Mouse (Mus musculus) heart, embryonic 12.5 days (tissue): ENCODE data around the gene Coq6. TPM values are rescaled to one million over a fixed set of nuclear protein-coding genes. Genes with fewer than 3 reads are reported as not detected.

Experiments used
- ATAC-seq: fragments of 200-750 bp; cut with Nextera tagmentation; 2 replicates; pipeline ENCODE4 v1.8.0; 2017; ENCODE audit warnings: moderate TSS enrichment, moderate library complexity; ENCODE audit not compliant: insufficient number of reproducible peaks, low FRiP score
- H3K27ac ChIP-seq: fragments of 300-500 bp; sonication (generic); 2 replicates; pipeline ENCODE4 v1.5.1; 2016; ENCODE audit warnings: mild to moderate bottlenecking, moderate library complexity; ENCODE audit not compliant: poor library complexity, severe bottlenecking
- H3K27me3 ChIP-seq: fragments of 300-500 bp; sonication (generic); replicated peaks from 2 replicates; pipeline ENCODE4 v1.6.1; 2016; ENCODE audit warnings: mild to moderate bottlenecking, moderate library complexity
- H3K36me3 ChIP-seq: fragments of 300-500 bp; sonication (generic); 2 replicates; pipeline ENCODE4 v1.6.1; 2016; ENCODE audit warnings: mild to moderate bottlenecking, moderate library complexity
- H3K4me1 ChIP-seq: fragments of 300-500 bp; sonication (generic); replicated peaks from 2 replicates; pipeline ENCODE4 v1.6.1; 2016; ENCODE audit warnings: mild to moderate bottlenecking
- H3K4me2 ChIP-seq: fragments of 300-500 bp; sonication (generic); 2 replicates; pipeline ENCODE4 v1.6.1; 2016; ENCODE audit warnings: mild to moderate bottlenecking, moderate library complexity
- H3K4me3 ChIP-seq: fragments of 300-500 bp; sonication (generic); 2 replicates; pipeline ENCODE4 v1.5.1; 2016; ENCODE audit warnings: mild to moderate bottlenecking
- H3K9ac ChIP-seq: fragments of 300-500 bp; sonication (generic); 2 replicates; pipeline ENCODE4 v1.6.1; 2016; ENCODE audit warnings: mild to moderate bottlenecking, moderate library complexity
- H3K9me3 ChIP-seq: fragments of 300-500 bp; sonication (generic); replicated peaks from 2 replicates; pipeline ENCODE4 v1.6.1; 2016; ENCODE audit warnings: mild to moderate bottlenecking, moderate library complexity
- WGBS: fragments of 180-500 bp; shearing (Covaris S2); methylation state at CpG from one replicate; pipeline ENCODE4 v1.1.7; 2016; 5-methylcytosine and 5-hydroxymethylcytosine counted together
- polyA plus RNA-seq: library from polyadenylated mRNA; unstranded; fragments of >200 nt; fragmentation: Nextera tagmentation; extraction: Ambion mirVana; gene quantifications from 2 replicates; pipeline ENCODE4 v1.2.1, GENCODE M21; 2016

Gene Coq6
- polyA plus RNA-seq, 1 experiment from 2014 or later = 59.2 TPM

DNA sequence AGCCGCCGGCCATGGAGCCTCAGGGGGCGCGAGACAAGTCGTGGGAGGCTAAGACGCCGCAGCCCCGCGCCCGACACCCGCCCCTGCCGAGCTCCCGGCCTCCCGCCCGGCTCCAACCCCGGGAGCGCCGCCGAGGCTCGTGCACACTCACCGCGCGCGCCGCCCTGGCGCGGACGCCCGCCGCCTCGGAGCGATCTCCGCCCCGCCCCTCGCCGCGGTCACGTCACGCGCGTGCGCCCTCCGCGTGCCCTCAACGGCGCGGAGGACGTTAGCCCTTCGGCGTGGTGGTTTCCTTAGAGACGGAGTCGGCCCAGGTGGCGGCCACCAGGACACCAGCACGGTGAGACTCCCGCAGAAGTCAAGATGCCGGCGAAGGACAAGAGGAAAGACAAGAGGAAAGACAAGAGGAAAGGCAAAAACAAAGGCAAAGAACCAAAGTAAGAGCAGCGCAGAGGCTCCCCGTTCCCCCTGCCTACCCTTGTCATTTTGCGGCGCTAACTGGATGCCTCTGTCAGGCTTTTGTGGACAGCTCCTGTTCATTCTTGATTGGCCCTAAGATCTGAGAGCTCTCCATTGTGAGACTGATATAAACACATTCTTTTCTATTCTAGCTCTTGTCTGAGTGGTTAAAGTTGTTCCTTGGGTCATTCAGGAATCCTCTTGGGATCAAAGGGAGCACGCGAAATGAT lies 47.5 kb downstream of the Coq6 start, which contains the start of the genes Entpd5 and Bbof1:
TSS of gene Entpd5 (minus strand) at position 211 of the 689 bp plus-strand sequence.
TSS of gene Bbof1 (plus strand) at position 253 of the 689 bp plus-strand sequence.
- peak within 1 kb of the TSS; percentile 82 for H3K27ac ChIP-seq
- H3K27me3 ChIP-seq = no peaks in the 10 kb centered on the region
- peak within 1 kb of the TSS; percentile 93 for H3K4me2 ChIP-seq
- peak within 1 kb of the TSS; percentile 87 for H3K9ac ChIP-seq
- H3K9me3 ChIP-seq = no peaks in the 10 kb centered on the region
- H3K4me3 ChIP-seq = peak within 1 kb of the TSS; percentile 78
- ATAC-seq = peak; percentile 94
- no peaks in the 10 kb centered on the region for H3K36me3 ChIP-seq
- WGBS = 2% methylated on average over 53 of the region's 63 CpGs
- H3K4me1 ChIP-seq = peaks cover 8% of the 10 kb centered on the region

DNA sequence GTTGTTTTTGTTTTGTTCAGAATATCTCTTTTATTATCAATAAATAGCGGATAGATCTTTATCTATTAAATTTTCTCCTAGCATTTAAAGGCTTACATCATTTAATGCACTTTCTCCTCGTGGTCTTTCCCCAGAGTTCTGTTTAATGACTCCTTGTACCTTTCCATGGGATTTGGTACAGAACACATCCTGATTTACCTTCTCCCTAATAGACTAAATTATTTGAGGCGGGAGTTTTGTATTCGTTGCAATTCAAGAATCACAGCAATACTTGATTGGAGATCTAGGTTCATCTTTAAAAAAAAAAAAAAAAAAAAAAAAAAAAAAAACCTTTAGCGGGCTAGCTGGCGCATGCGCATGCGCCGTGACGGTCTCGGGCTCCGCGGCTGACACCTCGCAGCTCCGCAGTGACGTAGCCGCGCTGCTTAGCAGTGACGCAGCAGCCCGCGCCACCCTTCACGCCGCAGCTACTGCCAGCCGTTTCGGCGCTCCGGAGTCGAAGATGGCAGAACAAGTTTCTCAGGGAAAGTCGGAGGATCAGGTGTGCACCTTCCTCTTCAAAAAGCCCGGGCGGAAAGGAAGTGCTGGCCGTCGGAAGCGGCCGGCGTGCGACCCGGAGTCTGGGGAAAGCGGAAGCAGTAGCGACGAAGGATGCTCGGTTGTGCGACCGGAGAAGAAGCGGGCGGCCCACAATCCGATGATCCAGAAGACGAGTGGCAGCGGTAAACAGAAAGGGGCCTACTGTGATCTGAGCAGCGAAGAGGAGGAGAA lies 55.6 kb downstream of the Coq6 start, which contains the start of gene Rnf113a2:
TSS of gene Rnf113a2 (plus strand) at position 363 of the 771 bp plus-strand sequence.
- Histone ChIP-seq H3K4me2 (peak within 1 kb of the TSS; percentile 82), H3K36me3 (no peaks in the 10 kb centered on the region), H3K4me1 (peaks cover 5% of the 10 kb centered on the region), H3K27ac (peak within 1 kb of the TSS; percentile 51), H3K27me3 (no peaks in the 10 kb centered on the region), H3K9me3 (peaks cover 6% of the 10 kb centered on the region; the same call in 1 of the 2 replicates), H3K4me3 (peak within 1 kb of the TSS; percentile 63), H3K9ac (peak within 1 kb of the TSS; percentile 70)
- ATAC-seq = peak; percentile 93
- 3% methylated on average over 50 of the region's 50 CpGs for WGBS

DNA sequence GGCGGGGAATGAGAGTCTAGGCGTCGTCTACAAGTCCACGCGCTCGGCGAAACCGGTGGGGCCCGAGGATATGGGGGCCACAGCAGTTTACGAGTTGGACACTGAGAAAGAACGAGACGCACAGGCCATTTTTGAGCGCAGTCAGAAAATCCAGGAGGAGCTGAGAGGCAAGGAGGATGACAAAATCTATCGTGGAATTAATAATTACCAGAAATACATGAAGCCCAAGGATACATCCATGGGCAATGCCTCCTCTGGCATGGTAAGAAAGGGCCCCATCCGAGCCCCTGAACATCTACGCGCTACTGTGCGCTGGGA lies 56.1 kb downstream of the Coq6 start:
- ATAC-seq = no peak
- Histone ChIP-seq H3K27me3 (no peaks in the 10 kb centered on the region), H3K4me3 (peak overlapping the region; percentile 63), H3K9me3 (peaks cover 6% of the 10 kb centered on the region; the same call in 1 of the 2 replicates), H3K4me1 (peaks cover 5% of the 10 kb centered on the region), H3K9ac (peak overlapping the region; percentile 70), H3K4me2 (peak overlapping the region; percentile 82), H3K27ac (peak overlapping the region; percentile 51), H3K36me3 (no peaks in the 10 kb centered on the region)
- WGBS = 31% methylated on average over 18 of the region's 18 CpGs

Other genes starting within 250 kb of the Coq6 start
- 4.4 and 5.4 TPM in 2 replicates for gene Dnal1, start 247.3 kb upstream of the Coq6 start, polyA plus RNA-seq
- 0.40 and 0.68 TPM in 2 replicates for gene Pnma1, start 213.2 kb upstream of the Coq6 start, polyA plus RNA-seq
- gene Elmsan1, start 142.8 kb upstream of the Coq6 start, polyA plus RNA-seq = 8.7 and 10.6 TPM in 2 replicates
- 75.8 and 77.5 TPM in 2 replicates for gene Ptgr2, start 76.4 kb upstream of the Coq6 start, polyA plus RNA-seq
- 53.1 and 59.9 TPM in 2 replicates for gene Zfp410, start 44.8 kb upstream of the Coq6 start, polyA plus RNA-seq
- 5.0 and 5.2 TPM in 2 replicates for gene Fam161b, start 176 bp downstream of the Coq6 start, polyA plus RNA-seq
- 32.6 and 33.5 TPM in 2 replicates for gene Entpd5, start 47.4 kb downstream of the Coq6 start, polyA plus RNA-seq
- gene Bbof1, start 47.4 kb downstream of the Coq6 start, polyA plus RNA-seq = 1.4 and 1.5 TPM in 2 replicates
- 21.3 and 24.4 TPM in 2 replicates for gene Rnf113a2, start 55.5 kb downstream of the Coq6 start, polyA plus RNA-seq
- gene Aldh6a1, start 89.3 kb downstream of the Coq6 start, polyA plus RNA-seq = 43.6 and 43.9 TPM in 2 replicates
- 15.4 and 15.8 TPM in 2 replicates for gene Lin52, start 89.8 kb downstream of the Coq6 start, polyA plus RNA-seq
- not detected in 2 replicates for gene Vsx2, start 208.1 kb downstream of the Coq6 start, polyA plus RNA-seq